Mouse (Mus musculus) spleen, adult 2 months (tissue): Measurements from ENCODE around the gene Zfp365.

Source experiments
- CTCF ChIP-seq: fragments of 200-500 bp; IDR thresholded peaks from 2 replicates; pipeline ENCODE4 v1.5.1; 2011; ENCODE audit warnings: mild to moderate bottlenecking, inconsistent platforms; ENCODE audit not compliant: insufficient read depth, insufficient read length, insufficient replicate concordance; ENCODE audit errors: extremely low read depth
- POLR2A ChIP-seq: fragments of 200-500 bp; IDR thresholded peaks from 2 replicates; pipeline ENCODE4 v1.6.1; 2011; ENCODE audit warnings: low read depth, low read length, inconsistent platforms

DNA sequence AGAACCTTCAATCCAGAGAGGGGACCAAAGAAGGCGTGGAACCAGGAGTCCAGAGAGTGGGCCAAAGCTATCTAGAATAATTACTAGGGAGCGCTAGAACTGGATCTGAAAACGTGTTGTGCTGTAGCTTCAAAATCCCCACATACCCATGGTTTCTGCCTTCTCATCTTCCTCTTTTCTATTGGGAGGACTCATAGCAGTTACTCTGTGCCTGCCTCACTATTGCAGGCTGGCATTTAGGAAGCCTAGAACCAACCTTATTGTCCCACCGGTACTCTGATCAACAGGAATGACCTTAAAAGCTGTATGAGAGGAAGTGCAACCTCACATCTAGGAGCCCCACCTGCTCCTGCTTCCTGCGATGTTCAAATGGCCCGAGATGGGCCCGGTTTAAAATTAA lies 16.1 kb upstream of the Zfp365 start:
- TF ChIP-seq CTCF (no peak), POLR2A (no peak)
